Mouse (Mus musculus) myocyte (in vitro differentiated cells): ENCODE measurements at regions not wholly inside any gene's neighbourhood (a gene's known extent, or its start where the extent isn't known, plus 50 kb on each side); places are given as distances from the start of the nearest gene placed in this dataset.
A peak's percentile ranks its signal among the peaks of the same experiment; 100 is the strongest.

Experiments used
- CEBPB ChIP-seq: IDR thresholded peaks from 2 replicates; pipeline ENCODE4 v1.6.1; 2011; ENCODE audit warnings: mild to moderate bottlenecking, moderate library complexity; ENCODE audit not compliant: poor library complexity, insufficient read depth, severe bottlenecking
- E2F4 ChIP-seq: IDR thresholded peaks from one replicate; pipeline ENCODE4 v1.6.1; 2011; ENCODE audit warnings: mild to moderate bottlenecking, control low read depth, moderate library complexity; ENCODE audit not compliant: insufficient read depth
- MAX ChIP-seq: IDR thresholded peaks from one replicate; pipeline ENCODE4 v1.6.1; 2011; ENCODE audit warnings: low read depth, mild to moderate bottlenecking, control low read depth
- MYOD1 ChIP-seq, 3 experiments: IDR thresholded peaks; one replicate each; pipeline ENCODE4 v1.6.1; 2011; ENCODE audit warnings: control low read depth in 2 of 3, low read depth in 2 of 3, mild to moderate bottlenecking in 2 of 3, moderate library complexity in 1 of 3; ENCODE audit not compliant: insufficient read length in 2 of 3, control insufficient read depth in 1 of 3
- POLR2A ChIP-seq: IDR thresholded peaks from one replicate; pipeline ENCODE4 v1.6.1; 2011; ENCODE audit warnings: low read depth, mild to moderate bottlenecking, control low read depth, moderate library complexity; ENCODE audit not compliant: insufficient read length
- TCF12 ChIP-seq: IDR thresholded peaks from one replicate; pipeline ENCODE4 v1.6.1; 2011; ENCODE audit warnings: mild to moderate bottlenecking, control low read depth; ENCODE audit not compliant: poor library complexity, insufficient read depth, severe bottlenecking
- USF1 ChIP-seq: IDR thresholded peaks from one replicate; pipeline ENCODE4 v1.6.1; 2011; ENCODE audit warnings: low read depth, mild to moderate bottlenecking, control low read depth, moderate library complexity

DNA sequence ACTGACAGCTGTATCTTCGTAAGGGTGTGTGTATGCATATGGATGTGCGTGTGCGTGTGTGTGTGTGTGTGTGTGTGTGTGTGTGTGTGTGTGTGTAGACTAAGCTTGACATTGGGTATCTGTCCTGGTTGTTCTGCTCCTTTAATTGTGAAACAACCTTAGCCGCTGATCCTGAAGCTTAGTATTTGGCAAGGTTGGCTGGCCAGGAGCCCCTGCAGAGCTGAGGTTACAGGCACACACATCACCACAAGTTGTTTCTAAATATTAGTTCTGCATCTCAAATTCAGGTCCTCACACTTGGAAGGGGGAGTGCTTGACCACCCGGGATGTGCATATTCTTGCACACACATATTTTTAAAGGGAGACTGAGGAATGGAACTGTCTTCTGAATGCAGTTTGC, 314.7 kb downstream of the Diras2 start:
- TF ChIP-seq MAX, result no peak
- no peak for TF ChIP-seq POLR2A
- TF ChIP-seq USF1, result no peak
- no peak for TF ChIP-seq CEBPB
- TF ChIP-seq TCF12, result no peak
- TF ChIP-seq E2F4, result no peak
- peak in 1 of 3 experiments; percentile 44 for TF ChIP-seq MYOD1 (IDR thresholded peaks at IDR 0.05; ENCODE audit: control insufficient read depth in 1 of 3, insufficient read length in 2 of 3, low read depth in 2 of 3)
